Mouse (Mus musculus) embryo, embryonic 9.5 days (tissue): ENCODE measurements at regions not wholly inside any gene's neighbourhood (a gene's known extent, or its start where the extent isn't known, plus 50 kb on each side); places are given as distances from the start of the nearest gene placed in this dataset.

Experiments
- DNase-seq: peaks from one replicate; pipeline ENCODE4 v3.0.0-alpha.2; 2017; ENCODE audit errors: extremely low spot score

- DNase-seq, result no peak
Observed at GRCm38 (mm10) chr13:63699624-63700023, 115.4 kb upstream of the Ercc6l2 start.

- DNase-seq, result no peak
Observed at GRCm38 (mm10) chr13:63700747-63701146, 114.3 kb upstream of the Ercc6l2 start.

GRCm38 (mm10) chr13:63701199-63702175 is 113.6 kb upstream of the Ercc6l2 start:
- peak; percentile 35 for DNase-seq

GRCm38 (mm10) chr13:63708567-63708966 is 106.5 kb upstream of the Ercc6l2 start:
- no peak for DNase-seq

DNA sequence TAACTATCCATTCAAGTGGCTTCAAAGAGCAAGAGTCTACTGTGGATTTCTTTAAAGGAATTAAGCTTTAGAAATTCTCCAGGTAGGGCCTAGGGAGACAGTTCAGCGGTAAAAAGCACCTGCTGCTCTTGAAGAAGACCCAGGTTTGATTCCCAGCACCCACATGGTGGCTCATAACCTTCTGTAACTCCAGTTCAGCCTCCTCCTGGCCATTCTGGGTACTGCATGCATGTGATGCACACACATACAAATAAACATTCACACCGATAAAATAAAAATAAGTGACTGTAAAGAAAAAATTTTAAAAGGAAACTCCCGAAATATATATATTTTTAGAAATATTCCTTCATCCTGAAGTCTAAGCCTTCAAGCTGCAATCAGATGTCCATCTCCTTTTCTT is 101.9 kb upstream of the Ercc6l2 start:
- no peak for DNase-seq

DNA sequence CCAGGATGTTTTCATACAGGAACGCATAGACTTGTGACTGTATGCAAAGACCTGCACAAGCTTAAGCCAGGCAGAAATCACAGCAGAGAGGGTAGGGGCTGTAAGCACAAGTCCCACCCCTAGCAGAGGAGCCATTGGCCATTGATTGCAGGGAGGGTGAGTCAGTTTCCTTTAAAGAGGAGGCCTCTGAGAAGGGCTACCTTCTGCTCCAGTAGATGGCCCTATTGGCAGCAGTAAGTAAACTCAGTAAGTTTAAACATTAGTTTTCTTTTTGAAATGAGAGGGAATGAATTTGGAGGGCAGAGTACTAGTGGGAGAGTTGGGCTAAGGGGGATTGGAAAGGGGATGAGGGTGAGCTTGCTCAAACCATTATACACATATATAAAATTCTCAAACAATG is 98.5 kb upstream of the Ercc6l2 start:
- DNase-seq, result no peak

- DNase-seq, result no peak
Observed at GRCm38 (mm10) chr13:63717249-63717648, 97.8 kb upstream of the Ercc6l2 start.

GRCm38 (mm10) chr13:63718782-63719181 is 96.3 kb upstream of the Ercc6l2 start:
- no peak for DNase-seq

DNA sequence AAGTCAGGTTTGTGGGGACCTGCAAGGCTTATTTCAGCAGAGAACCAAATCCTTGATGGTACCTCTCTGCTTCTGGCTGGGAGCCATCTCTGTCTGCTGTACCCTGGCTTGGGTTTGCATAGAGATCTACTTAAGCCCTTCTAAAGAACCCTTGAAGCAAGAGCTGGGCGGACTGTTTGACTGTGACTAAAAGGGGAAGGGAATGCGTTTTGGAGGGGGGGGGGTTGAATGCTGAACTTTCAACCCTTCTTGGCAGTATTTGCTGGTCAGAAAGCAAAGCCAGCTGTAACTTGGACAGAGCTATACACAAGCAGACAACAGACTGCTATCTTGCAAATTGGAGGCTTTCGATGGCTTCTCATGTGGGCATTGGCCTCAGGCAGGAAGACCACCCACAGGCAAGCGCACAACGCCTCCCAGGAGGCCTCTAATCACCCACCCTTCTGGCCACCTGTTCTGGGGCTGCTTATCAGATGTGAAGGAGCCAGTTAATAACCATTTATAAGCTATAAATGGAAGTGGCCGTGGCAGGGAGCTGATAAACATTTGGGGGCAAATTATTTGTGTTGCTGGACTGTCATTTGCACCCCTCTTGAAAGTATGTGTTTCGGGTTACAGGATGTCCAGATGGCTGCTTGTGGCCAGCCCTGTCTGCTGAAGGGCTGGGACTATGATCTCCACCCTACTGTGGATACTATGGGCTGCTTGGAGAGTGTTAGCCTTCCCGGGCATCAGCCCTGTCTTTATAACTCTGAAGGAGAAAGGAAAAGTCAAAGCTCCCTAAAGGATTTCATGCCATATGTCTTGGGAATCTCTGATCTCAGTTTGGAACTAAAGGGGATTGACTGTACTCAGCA is 95.5 kb upstream of the Ercc6l2 start:
- DNase-seq, result peak; percentile 55

GRCm38 (mm10) chr13:63720610-63721009 is 94.4 kb upstream of the Ercc6l2 start:
- no peak for DNase-seq

GRCm38 (mm10) chr13:63721011-63721625 is 93.9 kb upstream of the Ercc6l2 start:
- no peak for DNase-seq

- DNase-seq, result no peak
Observed at GRCm38 (mm10) chr13:63724293-63724692, 90.7 kb upstream of the Ercc6l2 start.

DNA sequence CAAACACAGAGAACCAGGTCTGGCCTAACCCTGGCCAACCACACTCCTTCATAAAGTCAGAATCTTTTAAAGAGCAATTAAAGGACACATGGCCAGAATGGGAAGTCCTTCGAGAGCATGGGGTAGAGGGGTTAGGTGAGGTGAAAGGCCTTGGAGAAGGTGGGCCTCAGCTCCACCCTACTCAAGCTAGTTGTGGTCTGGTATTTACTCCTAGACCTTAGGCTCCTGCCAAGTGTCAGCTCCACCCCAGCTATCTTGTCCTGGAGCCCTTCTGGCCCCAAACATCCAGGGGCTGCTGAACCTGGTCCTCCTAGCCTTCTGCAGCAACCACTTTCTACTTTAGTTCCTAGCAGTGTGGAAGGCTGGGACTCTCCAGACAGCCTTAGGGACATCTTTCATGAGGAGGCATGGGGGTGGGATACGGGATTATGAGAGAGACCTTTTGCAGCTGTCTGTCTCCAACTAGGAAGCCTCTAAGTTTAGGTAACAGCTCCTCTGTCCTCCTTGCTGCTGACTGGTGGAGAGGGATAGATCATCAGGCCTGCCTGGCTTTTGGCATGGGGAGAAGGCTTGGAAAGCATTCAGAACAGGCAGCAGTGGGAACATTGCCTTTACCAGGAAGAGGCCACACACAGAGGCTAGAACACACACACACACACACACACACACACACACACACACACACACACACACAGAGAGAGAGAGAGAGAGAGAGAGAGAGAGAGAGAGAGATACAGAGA is 90.0 kb upstream of the Ercc6l2 start:
- DNase-seq, result no peak

DNA sequence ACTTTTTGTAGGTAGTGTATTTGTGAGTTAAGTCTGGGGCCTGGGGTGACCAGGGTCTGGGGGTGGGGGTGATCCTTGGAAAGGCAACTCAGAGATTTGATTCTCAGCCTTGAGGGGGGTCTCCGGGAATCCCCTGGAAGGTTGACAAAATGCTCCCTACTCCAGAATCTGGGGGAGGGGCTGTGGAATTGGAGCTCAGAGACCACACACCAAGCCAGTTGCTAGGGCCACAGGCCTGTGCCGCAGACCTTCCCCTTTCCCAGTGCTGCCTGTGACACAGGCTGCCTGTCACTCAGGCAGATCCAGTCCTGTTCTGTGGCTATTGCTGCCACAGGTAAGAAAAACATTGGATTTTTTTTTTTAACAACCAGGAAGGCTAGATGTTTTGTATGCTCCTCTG is 89.0 kb upstream of the Ercc6l2 start:
- peak; percentile 64 for DNase-seq

DNA sequence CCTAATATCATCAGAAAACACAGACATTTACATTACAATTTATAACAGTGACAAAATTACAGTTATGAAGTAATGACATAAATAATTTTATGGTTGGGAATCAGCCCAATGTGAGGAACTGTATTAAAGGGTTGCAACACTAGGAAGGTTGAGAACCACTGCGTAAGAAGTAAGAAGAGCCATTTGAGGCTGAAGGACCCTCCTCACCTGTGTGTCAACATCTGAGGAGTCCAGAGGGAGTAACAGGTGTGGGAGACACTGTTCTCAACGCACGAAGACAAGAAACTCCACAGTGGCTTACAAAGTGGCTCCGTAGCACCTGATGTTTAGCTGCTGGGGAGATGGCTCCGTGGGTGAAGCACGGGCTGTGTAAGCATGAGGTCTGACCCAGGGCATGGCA is 88.5 kb upstream of the Ercc6l2 start:
- no peak for DNase-seq

DNA sequence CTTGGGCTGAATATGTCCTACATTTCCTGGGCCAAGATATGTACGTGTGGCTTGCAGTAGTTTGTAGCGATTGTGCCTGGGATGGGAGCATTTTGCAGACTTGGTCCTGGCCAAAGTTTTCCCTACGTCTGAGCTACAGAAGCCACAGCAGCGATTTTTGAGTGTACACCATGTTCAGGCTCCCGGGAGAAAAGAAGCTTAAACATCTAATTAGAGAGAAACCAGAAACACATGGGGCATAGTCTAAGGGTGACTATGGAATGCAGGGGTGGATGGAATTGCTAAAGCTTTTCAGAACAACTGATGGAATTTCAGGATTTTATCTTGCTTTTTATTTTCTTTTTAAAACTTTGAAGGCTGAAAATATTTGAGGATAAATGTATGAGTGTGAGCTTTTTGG is 79.3 kb upstream of the Ercc6l2 start:
- no peak for DNase-seq

- DNase-seq, result peak; percentile 19
Observed at GRCm38 (mm10) chr13:63741879-63742278, 73.2 kb upstream of the Ercc6l2 start.

DNA sequence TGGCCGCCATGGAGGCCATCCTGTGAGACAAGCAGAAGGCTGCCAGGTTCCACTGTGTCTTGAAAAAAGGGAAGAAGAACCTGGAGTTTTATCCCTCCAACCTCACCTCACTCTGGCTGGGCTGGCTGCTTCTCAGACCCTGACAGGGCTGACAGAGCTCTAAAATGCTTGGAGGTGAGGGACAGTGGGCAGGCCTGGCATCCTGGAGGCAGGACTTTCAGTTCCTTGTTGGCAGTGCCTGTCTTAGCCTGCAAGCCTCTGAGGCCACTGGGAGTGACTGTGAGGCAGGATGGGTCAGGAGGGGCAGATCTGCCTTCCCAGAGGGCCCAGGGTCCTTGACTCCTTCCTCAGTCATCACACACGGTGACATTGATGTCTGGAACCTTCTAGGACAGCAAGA is 66.3 kb upstream of the Ercc6l2 start:
- no peak for DNase-seq

DNA sequence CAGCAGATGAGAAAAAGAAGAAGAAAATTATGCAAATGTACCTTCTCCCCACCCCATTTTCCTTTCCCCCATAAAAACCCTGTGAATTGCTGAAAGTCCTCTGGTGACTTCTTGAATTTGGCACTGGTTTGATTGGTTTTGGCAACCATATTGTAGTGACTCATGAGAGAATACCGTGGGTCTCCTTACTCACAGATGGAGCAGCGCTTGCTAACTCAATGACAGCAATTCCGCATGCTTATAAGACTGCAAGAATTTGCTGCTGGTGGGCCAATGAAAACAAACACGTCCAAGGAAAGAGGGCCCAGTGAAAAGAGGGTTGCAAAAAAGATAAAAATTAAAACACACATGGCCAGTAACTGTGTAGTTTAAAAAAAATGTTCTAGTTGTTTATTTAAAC is 65.0 kb upstream of the Ercc6l2 start:
- no peak for DNase-seq

- DNase-seq, result no peak
Observed at GRCm38 (mm10) chr13:63751196-63751595, 63.8 kb upstream of the Ercc6l2 start.

- DNase-seq, result no peak
Observed at GRCm38 (mm10) chr13:63757061-63757460, 58.0 kb upstream of the Ercc6l2 start.
